Mouse (Mus musculus): ENCODE data around the gene Tmem94.

- TF ChIP-seq CTCF (IDR thresholded peaks at IDR 0.05; ENCODE audit: borderline replicate concordance, control insufficient read depth, extremely low read depth, insufficient read depth, low read length, poor library complexity) (no peak), POLR2A (IDR thresholded peaks at IDR 0.05; ENCODE audit: control insufficient read depth, extremely low read depth, insufficient read depth, low read length, poor library complexity) (no peak)
Observed at GRCm38 (mm10) chr11:115832523-115832922, 67.3 kb downstream of the Tmem94 start.

All from thymus, adult 2 months (tissue).